Mouse (Mus musculus) hindbrain, postnatal 0 days (tissue): ENCODE measurements around the gene Fam131a. TPM values are rescaled to one million over a fixed set of nuclear protein-coding genes. Genes with fewer than 3 reads are reported as not detected.
A peak's percentile ranks its signal among the peaks of the same experiment; 100 is the strongest.

ENCODE experiments used
- ATAC-seq: fragments of 200-750 bp; cut with Nextera tagmentation; 2 replicates; pipeline ENCODE4 v1.8.0; 2017; ENCODE audit warnings: mild to moderate bottlenecking, moderate TSS enrichment, moderate library complexity
- DNase-seq: peaks from one replicate; pipeline ENCODE4 v3.0.0-alpha.2; 2015; ENCODE audit warnings: low spot score
- H3K27ac ChIP-seq: fragments of 300-500 bp; sonication (generic); 2 replicates; pipeline ENCODE4 v1.5.1; 2014; ENCODE audit warnings: mild to moderate bottlenecking
- H3K27me3 ChIP-seq: fragments of 300-500 bp; sonication (generic); 2 replicates; pipeline ENCODE4 v1.6.1; 2014; ENCODE audit warnings: low read length, mixed read lengths; ENCODE audit not compliant: insufficient read depth
- H3K36me3 ChIP-seq: fragments of 300-500 bp; sonication (generic); 2 replicates; pipeline ENCODE4 v1.6.1; 2014; ENCODE audit warnings: low read length, mixed read lengths; ENCODE audit not compliant: insufficient read depth
- H3K4me1 ChIP-seq: fragments of 300-500 bp; sonication (generic); 2 replicates; pipeline ENCODE4 v1.6.1; 2014; ENCODE audit warnings: antibody characterized with exemption, low read length, mixed read lengths; ENCODE audit not compliant: insufficient read depth
- H3K4me2 ChIP-seq: fragments of 300-500 bp; sonication (generic); 2 replicates; pipeline ENCODE4 v1.6.1; 2014; ENCODE audit warnings: low read depth, mild to moderate bottlenecking, low read length, moderate library complexity, mixed read lengths
- H3K4me3 ChIP-seq: fragments of 300-500 bp; sonication (generic); 2 replicates; pipeline ENCODE4 v1.5.1; 2014; ENCODE audit warnings: low read length
- H3K9ac ChIP-seq: fragments of 300-500 bp; sonication (generic); replicated peaks from 2 replicates; pipeline ENCODE4 v1.6.1; 2014; ENCODE audit warnings: mild to moderate bottlenecking, low read length, moderate library complexity, mixed read lengths
- H3K9me3 ChIP-seq: fragments of 300-500 bp; sonication (generic); 2 replicates; pipeline ENCODE4 v1.6.1; 2016; ENCODE audit warnings: low read length, mixed read lengths
- CTCF ChIP-seq: IDR thresholded peaks from 2 replicates; pipeline ENCODE4 v1.5.1; 2016; ENCODE audit warnings: antibody characterized with exemption, control low read depth, low read depth
- WGBS: fragments of 180-500 bp; shearing (Covaris S2); extraction: QIAGEN DNeasy Blood & Tissue Kit; methylation state at CpG from one replicate; pipeline ENCODE4 v1.1.7; 2014; 5-methylcytosine and 5-hydroxymethylcytosine counted together
- polyA plus RNA-seq: library from polyadenylated mRNA; unstranded; fragments of >200 nt; fragmentation: Nextera tagmentation; extraction: Ambion mirVana; gene quantifications from 2 replicates; pipeline ENCODE4 v1.2.1, GENCODE M21; 2015
- total RNA-seq: library from RNA; depleted of rRNA; stranded (reverse); fragments of >200 nt; gene quantifications from 2 replicates; pipeline ENCODE4 v1.2.3, GENCODE M21; 2014

Fam131a gene
- total and polyA plus RNA-seq, 2 experiments from 2014 or later, result 55.4 to 147 TPM

- ATAC-seq (no peak), DNase-seq (no peak)
- no peaks in the 10 kb centered on the region for H3K27me3 ChIP-seq
- WGBS, result 94% methylated on average over 11 of the region's 11 CpGs
- H3K9me3 ChIP-seq, result no peaks in the 10 kb centered on the region
- no peak overlapping the region for H3K27ac ChIP-seq
- no peak for TF ChIP-seq CTCF
- H3K4me3 ChIP-seq, result no peak overlapping the region
- H3K4me1 ChIP-seq, result peaks cover 13% of the 10 kb centered on the region; the same call in 1 of the 2 replicates
- peaks cover 22% of the 10 kb centered on the region; the same call in 1 of the 2 replicates for H3K36me3 ChIP-seq
- H3K4me2 ChIP-seq, result no peak overlapping the region
- H3K9ac ChIP-seq, result no peak overlapping the region
Measured at GRCm38 (mm10) chr16:20710370-20710769, 17.3 kb downstream of the Fam131a start.

- DNase-seq (peak; percentile 7), ATAC-seq (no peak)
- 74% methylated on average over 4 of the region's 4 CpGs for WGBS
- no peak overlapping the region for H3K27ac ChIP-seq
- no peak overlapping the region for H3K4me3 ChIP-seq
- TF ChIP-seq CTCF, result peak; percentile 49
- peaks cover 19% of the 10 kb centered on the region; the same call in 1 of the 2 replicates for H3K36me3 ChIP-seq
- no peak overlapping the region for H3K9ac ChIP-seq
- H3K27me3 ChIP-seq, result no peaks in the 10 kb centered on the region
- no peak overlapping the region for H3K4me2 ChIP-seq
- H3K9me3 ChIP-seq, result no peaks in the 10 kb centered on the region
- peaks cover 13% of the 10 kb centered on the region; the same call in 1 of the 2 replicates for H3K4me1 ChIP-seq
Measured at GRCm38 (mm10) chr16:20710810-20711209, 17.8 kb downstream of the Fam131a start.

- DNase-seq (no peak), ATAC-seq (no peak)
- H3K36me3 ChIP-seq, result peaks cover 16% of the 10 kb centered on the region; the same call in 1 of the 2 replicates
- H3K9me3 ChIP-seq, result no peaks in the 10 kb centered on the region
- no peak overlapping the region for H3K4me3 ChIP-seq
- no peak overlapping the region for H3K27ac ChIP-seq
- no peak; the same call in 1 of the 2 replicates for TF ChIP-seq CTCF
- 74% methylated on average over 9 of the region's 9 CpGs for WGBS
- H3K9ac ChIP-seq, result no peak overlapping the region
- no peaks in the 10 kb centered on the region for H3K27me3 ChIP-seq
- H3K4me1 ChIP-seq, result peaks cover 18% of the 10 kb centered on the region; the same call in 1 of the 2 replicates
- no peak overlapping the region for H3K4me2 ChIP-seq
Measured at GRCm38 (mm10) chr16:20712190-20712589, 19.1 kb downstream of the Fam131a start.

GRCm38 (mm10) chr16:20712889-20713288 lies 19.8 kb downstream of the Fam131a start:
- Histone ChIP-seq H3K4me1 (peaks cover 18% of the 10 kb centered on the region; the same call in 1 of the 2 replicates), H3K36me3 (peaks cover 12% of the 10 kb centered on the region; the same call in 1 of the 2 replicates), H3K9ac (no peak overlapping the region), H3K27ac (no peak overlapping the region), H3K9me3 (no peaks in the 10 kb centered on the region), H3K4me2 (no peak overlapping the region), H3K27me3 (no peaks in the 10 kb centered on the region), H3K4me3 (no peak overlapping the region)
- no peak for ATAC-seq
- no peak for DNase-seq
- no peak for TF ChIP-seq CTCF
- WGBS, result 83% methylated on average over 7 of the region's 7 CpGs

GRCm38 (mm10) chr16:20714307-20715080 lies 21.5 kb downstream of the Fam131a start:
- 32% methylated on average over 11 of the region's 11 CpGs for WGBS
- Histone ChIP-seq H3K27ac (no peak overlapping the region), H3K4me3 (peak overlapping the region; percentile 63), H3K36me3 (peaks cover 12% of the 10 kb centered on the region; the same call in 1 of the 2 replicates), H3K4me2 (peak overlapping the region; percentile 82), H3K4me1 (peaks cover 18% of the 10 kb centered on the region; the same call in 1 of the 2 replicates), H3K27me3 (no peaks in the 10 kb centered on the region), H3K9ac (peak overlapping the region; percentile 28), H3K9me3 (no peaks in the 10 kb centered on the region)
- ATAC-seq (no peak), DNase-seq (no peak)
- no peak for TF ChIP-seq CTCF

GRCm38 (mm10) chr16:20715161-20715560 lies 22.1 kb downstream of the Fam131a start:
- peaks cover 18% of the 10 kb centered on the region; the same call in 1 of the 2 replicates for H3K36me3 ChIP-seq
- peak overlapping the region; percentile 63 for H3K4me3 ChIP-seq
- DNase-seq (no peak), ATAC-seq (no peak)
- TF ChIP-seq CTCF, result no peak
- peak overlapping the region; percentile 96; the same call in 1 of the 2 replicates for H3K27ac ChIP-seq
- 63% methylated on average over 2 of the region's 2 CpGs for WGBS
- H3K9ac ChIP-seq, result peak overlapping the region; percentile 82
- H3K4me1 ChIP-seq, result peaks cover 18% of the 10 kb centered on the region; the same call in 1 of the 2 replicates
- H3K4me2 ChIP-seq, result peak overlapping the region; percentile 82
- no peaks in the 10 kb centered on the region for H3K9me3 ChIP-seq
- H3K27me3 ChIP-seq, result no peaks in the 10 kb centered on the region

- Histone ChIP-seq H3K4me2 (peak overlapping the region; percentile 82), H3K9me3 (no peaks in the 10 kb centered on the region), H3K27me3 (no peaks in the 10 kb centered on the region), H3K9ac (peak overlapping the region; percentile 82), H3K36me3 (peaks cover 20% of the 10 kb centered on the region; the same call in 1 of the 2 replicates), H3K4me3 (peak overlapping the region; percentile 63), H3K4me1 (peaks cover 18% of the 10 kb centered on the region; the same call in 1 of the 2 replicates), H3K27ac (peak overlapping the region; percentile 96)
- WGBS, result 2% methylated on average over 12 of the region's 12 CpGs
- TF ChIP-seq CTCF, result no peak
- ATAC-seq (no peak), DNase-seq (no peak)
Measured at GRCm38 (mm10) chr16:20715566-20715965, 22.5 kb downstream of the Fam131a start.
